Mouse (Mus musculus) testis, postnatal 10 days (tissue): ENCODE measurements around the gene Pidd1.
"Not testable (repeated sequence)": the region's sequence is repeated elsewhere in the genome, so short reads cannot be mapped to it uniquely, and the experiment has no call there.

ENCODE experiments used
- DNase-seq: peaks from one replicate; pipeline ENCODE4 v3.0.0; 2021; ENCODE audit warnings: low spot score

The Pidd1 gene

GRCm38 (mm10) chr7:141457986-141458660 is 14.3 kb upstream of the Pidd1 start:
- DNase-seq: peak; percentile 73

- no peak for DNase-seq
These were observed 13.4 kb upstream of the Pidd1 start for GRCm38 (mm10) chr7:141457236-141457635.

DNA sequence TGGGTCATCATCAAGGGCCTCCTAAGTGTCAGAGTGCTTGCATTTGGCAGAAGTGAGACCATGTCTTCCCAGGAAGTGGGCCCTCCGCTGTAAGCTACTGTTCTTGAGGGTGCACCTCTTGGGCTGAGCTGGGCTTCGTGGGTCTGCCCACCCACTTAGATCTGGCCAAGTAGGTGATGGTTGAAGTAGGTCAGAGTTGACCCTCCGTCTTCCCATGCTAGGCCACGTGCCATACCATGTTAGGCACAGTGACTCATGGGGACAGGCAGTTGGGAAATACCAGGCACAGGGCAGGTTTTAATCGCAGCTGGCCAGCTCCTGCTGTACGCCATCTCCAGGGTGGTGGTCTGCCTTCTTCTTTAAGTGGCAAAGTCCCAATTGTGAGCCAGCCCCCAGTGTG is 12.9 kb upstream of the Pidd1 start:
- no peak for DNase-seq

GRCm38 (mm10) chr7:141455610-141456314 is 11.9 kb upstream of the Pidd1 start:
- DNase-seq: peak; percentile 74

GRCm38 (mm10) chr7:141454967-141455551 is 11.2 kb upstream of the Pidd1 start, which contains the start of gene Pnpla2:
Gene Pnpla2, plus strand, starts transcription at chr7:141455198.
- DNase-seq: peak; percentile 99

GRCm38 (mm10) chr7:141453636-141454035 is 9.8 kb upstream of the Pidd1 start:
- DNase-seq: no peak

DNA sequence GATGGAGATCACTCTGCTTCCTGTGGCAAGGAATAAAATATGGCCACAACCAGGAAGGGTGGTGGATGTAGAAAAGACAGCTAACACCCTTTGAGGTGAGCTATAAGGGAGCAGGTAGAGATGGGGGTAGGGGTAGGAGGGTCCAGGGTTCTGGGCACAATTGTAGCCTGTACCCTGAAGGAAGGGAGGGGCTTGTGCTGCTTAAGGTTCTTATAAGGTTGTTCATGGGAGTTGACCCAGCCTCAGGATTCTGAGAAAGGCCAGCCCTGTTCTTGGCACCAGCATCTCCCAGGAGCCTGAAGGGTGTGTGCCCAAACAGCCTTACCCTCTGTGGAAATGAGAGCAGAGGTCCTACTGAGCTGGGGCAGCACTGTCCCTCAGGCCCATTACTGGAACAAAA is 8.1 kb upstream of the Pidd1 start:
- no peak for DNase-seq

DNA sequence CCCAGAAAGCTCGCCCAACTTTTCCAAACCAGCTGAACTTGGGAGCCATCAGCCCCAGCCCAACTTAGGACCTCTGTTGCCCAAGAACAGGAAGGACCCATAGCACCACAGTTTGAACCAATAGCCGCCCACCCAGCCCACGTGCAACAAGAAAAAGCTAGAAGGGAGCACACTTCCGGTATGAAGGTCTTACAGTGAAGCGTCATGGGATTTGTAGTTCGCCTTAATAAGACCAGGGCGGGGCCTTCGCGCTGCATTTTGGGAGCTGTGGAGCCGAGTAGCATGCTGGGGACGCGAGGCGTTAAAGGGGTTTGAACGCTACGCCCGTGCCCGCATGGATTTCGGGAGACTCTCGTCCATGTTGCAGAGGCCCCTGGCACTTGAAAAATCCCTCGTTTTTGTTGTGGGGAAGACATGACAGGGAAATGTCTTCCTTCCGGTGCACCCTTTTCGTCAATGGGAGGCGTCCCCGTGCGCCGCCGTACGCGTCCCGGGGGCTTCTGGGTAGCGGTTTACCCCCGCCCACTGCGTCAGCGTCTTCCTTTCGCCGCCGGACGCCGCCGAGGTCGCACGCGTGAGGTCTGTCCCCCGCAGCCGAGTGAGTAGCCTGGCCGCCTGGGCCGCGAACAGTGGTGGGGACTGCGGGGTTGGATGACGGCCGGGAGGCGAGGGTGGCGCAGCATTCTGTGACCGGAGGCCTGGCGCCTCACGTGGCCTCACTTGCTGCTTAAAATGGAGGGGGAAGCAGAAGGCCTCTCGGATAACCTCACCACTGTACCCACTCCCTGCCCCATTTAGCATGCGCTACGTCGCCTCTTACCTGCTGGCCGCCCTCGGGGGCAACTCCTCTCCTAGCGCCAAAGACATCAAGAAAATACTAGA is 3.5 kb upstream of the Pidd1 start, which contains the start of gene Rplp2:
Rplp2 (plus strand) TSS at position 261 of the 882 bp plus-strand sequence.
- DNase-seq: peak; percentile 94

DNA sequence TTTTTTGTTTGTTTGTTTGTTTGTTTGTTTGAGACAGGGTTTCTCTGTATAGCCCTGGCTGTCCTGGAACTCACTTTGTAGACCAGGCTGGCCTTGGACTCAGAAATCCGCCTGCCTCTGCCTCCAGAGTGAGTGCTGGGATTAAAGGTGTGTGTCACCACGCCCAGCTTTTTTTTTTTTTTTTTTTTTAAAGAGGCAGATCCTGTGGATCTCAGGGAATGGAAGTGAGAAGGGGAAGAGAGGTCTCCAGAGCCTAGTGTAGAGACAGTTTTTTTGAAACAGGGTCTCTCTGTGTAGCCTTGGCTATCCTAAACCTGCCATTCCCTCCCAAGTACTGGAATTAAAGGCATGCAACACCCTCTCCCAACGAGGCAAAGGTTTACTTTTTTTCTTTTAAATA is 2.5 kb upstream of the Pidd1 start:
- DNase-seq: not testable (repeated sequence)

- no peak for DNase-seq
These were observed 574 bp downstream of the Pidd1 start for GRCm38 (mm10) chr7:141443081-141443821.

DNA sequence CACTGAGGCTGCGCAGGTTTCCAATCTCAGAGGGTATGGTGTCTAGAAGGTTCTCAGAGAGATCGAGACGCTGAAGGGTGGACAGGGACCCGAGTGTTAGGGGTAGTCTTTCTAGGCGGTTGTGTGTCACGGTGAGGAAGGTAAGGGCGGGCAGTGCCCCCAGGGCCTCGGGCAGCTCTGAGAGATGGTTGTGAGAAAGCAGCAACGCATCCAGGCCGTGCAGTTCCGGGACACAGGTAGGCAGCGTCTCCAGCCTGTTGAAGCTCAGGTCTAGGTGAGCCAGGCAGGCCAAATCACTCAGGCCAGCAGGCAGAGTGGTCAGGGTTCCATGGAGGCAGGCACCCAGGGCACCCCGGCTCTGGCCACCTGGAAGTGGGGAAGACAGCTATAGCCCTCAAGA is 1.6 kb downstream of the Pidd1 start:
- DNase-seq: no peak

GRCm38 (mm10) chr7:141441460-141441859 is 2.4 kb downstream of the Pidd1 start:
- DNase-seq: no peak

DNA sequence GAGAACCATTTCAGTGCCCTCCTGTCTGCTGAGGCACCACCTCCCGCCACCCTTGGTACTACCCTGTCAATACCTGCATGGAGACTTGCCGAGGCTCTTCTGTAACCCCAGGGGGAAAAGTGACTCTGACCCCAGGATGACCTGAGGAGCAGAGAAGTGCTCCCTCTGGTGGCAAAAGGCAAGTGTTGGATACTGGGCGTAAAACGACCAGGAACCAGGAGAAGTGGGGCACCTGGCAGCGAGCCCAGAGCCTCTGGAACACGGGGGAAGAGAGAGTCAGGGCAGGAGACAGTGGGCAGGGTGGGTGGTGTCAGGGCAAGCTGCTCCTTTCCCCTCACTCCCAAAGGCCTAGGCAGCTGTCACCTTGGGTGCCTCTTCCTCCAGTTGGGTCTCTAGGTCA is 3.2 kb downstream of the Pidd1 start:
- DNase-seq: peak; percentile 81

GRCm38 (mm10) chr7:141439811-141440210 is 4.0 kb downstream of the Pidd1 start:
- DNase-seq: no peak

DNA sequence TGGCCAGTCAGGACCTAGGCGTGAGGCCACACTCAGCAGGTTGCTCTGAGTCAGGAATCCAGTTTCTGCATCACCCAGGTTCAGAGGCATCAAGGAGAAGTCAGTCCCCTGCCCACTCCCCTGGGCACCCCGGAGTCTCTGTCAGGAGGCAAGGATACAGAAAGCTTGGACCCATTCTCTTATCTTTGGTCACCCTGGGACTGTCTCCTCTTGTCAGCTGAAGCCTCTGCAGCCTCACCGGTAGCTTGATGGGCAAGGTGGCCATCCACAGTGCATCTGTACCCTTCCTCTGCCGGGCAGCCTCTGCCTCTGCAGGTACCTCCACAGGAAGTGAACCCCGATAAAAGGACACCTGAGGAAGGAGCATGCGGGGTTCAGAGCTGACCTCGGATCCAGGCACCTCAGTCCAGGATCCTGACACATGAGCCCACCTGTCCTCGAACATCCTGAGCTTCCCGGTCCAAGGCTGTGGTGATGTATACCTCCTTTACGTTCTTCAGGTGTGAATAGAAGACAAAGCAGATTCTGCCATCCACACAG is 4.6 kb downstream of the Pidd1 start:
- no peak for DNase-seq

- DNase-seq: no peak
These were observed 5.4 kb downstream of the Pidd1 start for GRCm38 (mm10) chr7:141438201-141438968.

GRCm38 (mm10) chr7:141437178-141438120 is 6.4 kb downstream of the Pidd1 start, which contains the start of gene Slc25a22:
Gene Slc25a22, minus strand, starts transcription at chr7:141437892.
- peak; percentile 89 for DNase-seq

DNA sequence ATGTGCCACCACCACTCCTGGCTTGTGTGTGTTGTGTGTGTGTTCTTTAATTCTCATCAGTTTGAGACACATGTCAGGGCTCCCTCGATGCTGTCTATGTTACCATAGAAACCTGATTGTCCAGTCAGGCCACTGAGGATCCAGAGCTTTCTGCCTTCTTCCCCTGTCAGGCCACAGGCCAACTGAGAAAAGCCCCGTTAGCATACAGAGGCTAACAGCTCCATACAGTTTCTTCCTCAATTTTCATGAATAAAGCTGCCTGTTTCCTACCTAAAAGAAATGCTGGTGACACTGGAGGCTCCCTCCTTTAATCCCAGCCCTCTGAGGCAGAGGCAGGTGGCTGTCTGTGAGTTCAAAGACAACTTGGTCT is 7.3 kb downstream of the Pidd1 start:
- no peak for DNase-seq

DNA sequence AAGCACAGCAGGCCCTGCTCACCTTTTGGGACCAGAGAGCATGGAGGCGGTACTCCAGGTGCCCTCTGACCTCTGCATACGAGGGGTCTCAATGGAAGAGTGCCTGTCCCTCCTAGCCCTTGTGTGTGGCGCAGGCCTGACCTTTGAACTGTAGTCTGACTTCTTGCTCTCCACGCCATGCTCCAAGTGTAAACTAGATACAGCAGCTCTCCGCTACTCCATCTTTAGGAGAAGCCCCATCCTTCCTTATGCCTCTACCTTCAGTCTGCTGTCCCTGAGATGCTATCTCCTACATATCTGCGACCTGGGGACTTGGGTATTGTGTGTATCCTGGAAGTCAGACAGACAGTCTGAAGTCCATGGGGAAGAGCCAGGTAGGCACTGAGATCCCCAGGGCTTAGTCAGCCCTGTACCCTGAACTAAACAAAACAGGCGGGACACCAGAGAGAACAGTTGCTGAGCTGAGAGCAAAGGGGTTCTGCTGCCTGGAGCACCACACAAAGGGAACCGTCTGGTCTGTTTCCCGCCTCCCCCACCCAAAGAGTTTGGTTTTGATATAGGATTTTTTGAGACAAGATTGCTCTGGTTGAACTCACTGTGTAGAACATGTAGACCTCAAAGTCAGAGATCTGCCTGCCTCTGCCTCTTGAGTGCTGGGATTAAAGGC is 7.8 kb downstream of the Pidd1 start:
- no peak for DNase-seq
